8 mouse cellular contexts compared by ENCODE assay signal in genomic region chr2:127541185-127541584, GRCm38 (mm10). TPM values are rescaled to one million over a fixed set of nuclear protein-coding genes. Genes with fewer than 3 reads are reported as not detected.
DNase-seq lines count a peak whose midpoint lies in the region; ATAC-seq lines count a peak whose summit lies in the region.

TSS of gene Prom2 (minus strand) at chr2:127541467.

- no peak within 1 kb of the TSS for H3K27ac ChIP-seq in heart, embryonic 16.5 days (ENCODE audit: low read length)
- H3K27ac ChIP-seq in forebrain, embryonic 16.5 days (ENCODE audit: low read length), result no peak within 1 kb of the TSS
- H3K27ac ChIP-seq in neural tube, embryonic 13.5 days (replicated peaks), result no peak within 1 kb of the TSS

- no peaks in the 10 kb centered on the region for H3K4me1 ChIP-seq in heart, embryonic 16.5 days (ENCODE audit: control insufficient read depth, insufficient read depth, low read length)
- H3K4me1 ChIP-seq in forebrain, embryonic 16.5 days (replicated peaks; ENCODE audit: control insufficient read depth, insufficient read depth, low read length), result no peaks in the 10 kb centered on the region; the same call in 1 of the 2 replicates
- H3K4me1 ChIP-seq in neural tube, embryonic 13.5 days (replicated peaks), result peaks cover 5% of the 10 kb centered on the region; the same call in 1 of the 2 replicates

- no peaks in the 10 kb centered on the region for H3K36me3 ChIP-seq in heart, embryonic 16.5 days (ENCODE audit: control insufficient read depth, insufficient read depth)
- H3K36me3 ChIP-seq in forebrain, embryonic 16.5 days (ENCODE audit: control insufficient read depth, insufficient read depth), result no peaks in the 10 kb centered on the region
- no peaks in the 10 kb centered on the region for H3K36me3 ChIP-seq in neural tube, embryonic 13.5 days

- no peaks in the 10 kb centered on the region for H3K9me3 ChIP-seq in heart, embryonic 16.5 days (replicated peaks; ENCODE audit: control insufficient read depth, low read length)
- no peaks in the 10 kb centered on the region for H3K9me3 ChIP-seq in forebrain, embryonic 16.5 days (ENCODE audit: control insufficient read depth, low read length)
- no peaks in the 10 kb centered on the region for H3K9me3 ChIP-seq in neural tube, embryonic 13.5 days

- no peak within 1 kb of the TSS for H3K9ac ChIP-seq in heart, embryonic 16.5 days (ENCODE audit: low read length)
- no peak within 1 kb of the TSS for H3K9ac ChIP-seq in forebrain, embryonic 16.5 days (replicated peaks; ENCODE audit: low read depth, low read length)
- H3K9ac ChIP-seq in neural tube, embryonic 13.5 days, result 0 out of 2 replicates have a peak within 1 kb of the TSS, but pooled peaks have one; percentile 22

- WGBS in heart, embryonic 16.5 days, result 8% methylated on average over 28 of the region's 29 CpGs
- 5% methylated on average over 28 of the region's 29 CpGs for WGBS in forebrain, embryonic 16.5 days
- WGBS in neural tube, embryonic 13.5 days, result 3% methylated on average over 28 of the region's 29 CpGs

- peak within 1 kb of the TSS; percentile 40; the same call in 1 of the 2 replicates for H3K4me2 ChIP-seq in heart, embryonic 16.5 days (ENCODE audit: low read depth, low read length)
- H3K4me2 ChIP-seq in forebrain, embryonic 16.5 days (ENCODE audit: low read length), result 0 out of 2 replicates have a peak within 1 kb of the TSS, but pooled peaks have one; percentile 6
- H3K4me2 ChIP-seq in neural tube, embryonic 13.5 days, result peak within 1 kb of the TSS; percentile 34

- ATAC-seq in heart, embryonic 16.5 days (replicated peaks; ENCODE audit: extremely low read depth, insufficient read depth, low FRiP score), result no peak
- ATAC-seq in forebrain, embryonic 16.5 days, result no peak
- no peak for ATAC-seq in neural tube, embryonic 13.5 days (ENCODE audit: low read depth)

- no peak within 1 kb of the TSS for H3K4me3 ChIP-seq in heart, embryonic 16.5 days (ENCODE audit: low read length)
- no peak within 1 kb of the TSS for H3K4me3 ChIP-seq in forebrain, embryonic 16.5 days (replicated peaks; ENCODE audit: low read length)
- H3K4me3 ChIP-seq in neural tube, embryonic 13.5 days, result peak within 1 kb of the TSS; percentile 6; the same call in 1 of the 2 replicates

- DNase-seq in heart, postnatal 4 days, result no peak
- peak; percentile 48 to 71 for DNase-seq in kidney, postnatal 4 days
- DNase-seq in gastrocnemius, adult 8-10 months (ENCODE audit: low spot score in 2 of 2), result no peak
- DNase-seq in right cerebral cortex, adult 2 months (ENCODE audit: low spot score in 2 of 2), result no peak
- DNase-seq in adrenal gland, postnatal 4 days (ENCODE audit: low spot score in 2 of 2), result no peak

- H3K27me3 ChIP-seq in heart, embryonic 16.5 days (ENCODE audit: control insufficient read depth, insufficient read depth, low read length), result peaks cover 37% of the 10 kb centered on the region
- peaks cover 39% of the 10 kb centered on the region for H3K27me3 ChIP-seq in forebrain, embryonic 16.5 days (replicated peaks; ENCODE audit: control insufficient read depth, insufficient read depth, low read length)
- peaks cover 60% of the 10 kb centered on the region for H3K27me3 ChIP-seq in neural tube, embryonic 13.5 days

RNA-seq across cellular contexts. Expression of gene Prom2, which starts in this region (rescaled TPM):
- 0.21 and 0.34 TPM in 2 replicates for polyA plus RNA-seq in heart, embryonic 16.5 days (2015; fragmentation: Nextera tagmentation; extraction: Ambion mirVana)
- under 1 TPM in 1 of 2 experiments, not detected in 1; 0.07 TPM for total RNA-seq in heart, postnatal 4 days (2021)
- polyA plus RNA-seq in forebrain, embryonic 16.5 days (2015; fragmentation: Nextera tagmentation; extraction: Ambion mirVana), result 0.05 TPM in 1 of 2 replicates, not detected in the other
- polyA plus RNA-seq in neural tube, embryonic 13.5 days (2015; fragmentation: Nextera tagmentation; extraction: Ambion mirVana), result not detected in 2 replicates
- not detected for total RNA-seq in gastrocnemius, adult 8-10 months (2022)
- under 1 TPM; 0.34 to 0.81 TPM for total RNA-seq in adrenal gland, postnatal 4 days (2021)

Comparison
In these comparisons a context has a peak if more than half of its experiments do, and no peak if none do; other contexts are left out.
1. DNase-seq: peak in kidney, postnatal 4 days (2 of 2); none in heart, postnatal 4 days (single experiment), gastrocnemius, adult 8-10 months (0 of 2), right cerebral cortex, adult 2 months (0 of 2) and adrenal gland, postnatal 4 days (0 of 2).
2. Peak in every context shown above with its lines, with median percentiles within 50 percentile points of each other: H3K4me2 ChIP-seq.